Mouse (Mus musculus): ENCODE results near the gene Cyp2b9.
"Not testable (repeated sequence)": the region's sequence is repeated elsewhere in the genome, so short reads cannot be mapped to it uniquely, and the experiment has no call there.

Gene Cyp2b9

GRCm38 (mm10) chr7:26173111-26173510, at the start of gene Cyp2b9:
Gene Cyp2b9 (plus strand): TSS chr7:26173411.
- DNase-seq (ENCODE audit: low spot score), result not testable (repeated sequence)

GRCm38 (mm10) chr7:26139623-26140022, 33.6 kb upstream of the Cyp2b9 start:
- not testable (repeated sequence) for DNase-seq (ENCODE audit: low spot score)

- DNase-seq (ENCODE audit: low spot score), result not testable (repeated sequence)
Observed at GRCm38 (mm10) chr7:26143657-26144056, 29.6 kb upstream of the Cyp2b9 start.

- not testable (repeated sequence) for DNase-seq (ENCODE audit: low spot score)
Observed at GRCm38 (mm10) chr7:26168765-26169536, 4.3 kb upstream of the Cyp2b9 start.

- DNase-seq (ENCODE audit: low spot score), result no peak
Observed at GRCm38 (mm10) chr7:26201083-26201482, 27.9 kb downstream of the Cyp2b9 start.

- DNase-seq (ENCODE audit: low spot score), result not testable (repeated sequence)
Observed at GRCm38 (mm10) chr7:26260034-26260433, 86.8 kb downstream of the Cyp2b9 start, which contains the start of gene Vmn1r184. Gene Vmn1r184 (plus strand): TSS chr7:26260334.
